Mouse (Mus musculus) adrenal gland, postnatal 14 days (tissue): Measurements from ENCODE around the gene Junb. TPM values are rescaled to one million over a fixed set of nuclear protein-coding genes. Genes with fewer than 3 reads are reported as not detected.

Source experiments
- DNase-seq: peaks from one replicate; pipeline ENCODE4 v3.0.0; 2021; ENCODE audit warnings: mixed read lengths
- microRNA-seq, 2 experiments: library from miRNA; unstranded; fragments of <30 nt; microRNA quantifications; one replicate each; pipeline ENCODE4 v1.2.0; 2021
- total RNA-seq: library from RNA; stranded (reverse); gene quantifications from 2 replicates; pipeline ENCODE4 v1.2.3, GENCODE M21; 2021

The Junb gene
- total RNA-seq, 1 experiment from 2014 or later, result 211 TPM

- DNase-seq, result no peak
These were observed 40.7 kb downstream of the Junb start for GRCm38 (mm10) chr8:84937620-84938485.

GRCm38 (mm10) chr8:84936962-84937546 is 41.5 kb downstream of the Junb start, which contains the start of gene Mast1:
Mast1 (minus strand) TSS chr8:84937359.
- peak; percentile 86 for DNase-seq

GRCm38 (mm10) chr8:84936041-84936961 is 42.2 kb downstream of the Junb start:
- no peak for DNase-seq

- no peak for DNase-seq
These were observed 43.0 kb downstream of the Junb start for GRCm38 (mm10) chr8:84935489-84935888.

GRCm38 (mm10) chr8:84934860-84935259 is 43.7 kb downstream of the Junb start:
- peak; percentile 43 for DNase-seq

- DNase-seq, result no peak
These were observed 44.6 kb downstream of the Junb start for GRCm38 (mm10) chr8:84933767-84934559.

- no peak for DNase-seq
These were observed 47.9 kb downstream of the Junb start for GRCm38 (mm10) chr8:84930582-84930981.

GRCm38 (mm10) chr8:84928456-84929306 is 49.8 kb downstream of the Junb start:
- DNase-seq, result peak; percentile 81

- DNase-seq, result no peak
These were observed 51.0 kb downstream of the Junb start for GRCm38 (mm10) chr8:84927513-84927912.

GRCm38 (mm10) chr8:84925557-84925956 is 53.0 kb downstream of the Junb start:
- no peak for DNase-seq

Small RNA genes lying within 50 kb of the gene (microRNA-seq; reads per million reads assigned to microRNA genes)
- gene Gm24197, result 0 reads per million in 2 experiments

Other genes with a start within 250 kb of the Junb start
- gene Nfix, start 178.4 kb downstream of the Junb start, total RNA-seq, result 124 and 125 TPM in 2 replicates
- 7.1 and 7.4 TPM in 2 replicates for gene Dand5, start 155.9 kb downstream of the Junb start, total RNA-seq
- gene Gadd45gip1, start 147.2 kb downstream of the Junb start, total RNA-seq, result 44.4 and 45.7 TPM in 2 replicates
- 108 TPM in 2 replicates for gene Rad23a, start 138.1 kb downstream of the Junb start, total RNA-seq
- gene Calr, start 131.8 kb downstream of the Junb start, total RNA-seq, result 521 and 554 TPM in 2 replicates
- gene Farsa, start 121.7 kb downstream of the Junb start, total RNA-seq, result 55.2 and 63.4 TPM in 2 replicates
- 17.4 and 17.6 TPM in 2 replicates for gene Syce2, start 106.6 kb downstream of the Junb start, total RNA-seq
- 55.4 and 84.8 TPM in 2 replicates for gene Gcdh, start 84.8 kb downstream of the Junb start, total RNA-seq
- gene Klf1, start 76.8 kb downstream of the Junb start, total RNA-seq, result 0.56 and 5.1 TPM in 2 replicates
- 8.3 and 11.0 TPM in 2 replicates for gene Dnase2a, start 70.2 kb downstream of the Junb start, total RNA-seq
- 1.2 and 3.1 TPM in 2 replicates for gene Mast1, start 41.4 kb downstream of the Junb start, total RNA-seq
- not detected in 2 replicates for gene Rtbdn, start 31.7 kb downstream of the Junb start, total RNA-seq
- 2.1 TPM in 1 of 2 replicates, not detected in the other for gene Gm49661, start 9.3 kb downstream of the Junb start, total RNA-seq
- 532 and 572 TPM in 2 replicates for gene Prdx2, start 9.1 kb downstream of the Junb start, total RNA-seq
- 88.3 and 96.4 TPM in 2 replicates for gene Rnaseh2a, start 9.0 kb downstream of the Junb start, total RNA-seq
- gene Hook2, start 11.9 kb upstream of the Junb start, total RNA-seq, result 5.8 and 6.9 TPM in 2 replicates
- gene Best2, start 35.8 kb upstream of the Junb start, total RNA-seq, result not detected in 2 replicates
- gene Asna1, start 46.6 kb upstream of the Junb start, total RNA-seq, result 91.4 and 94.7 TPM in 2 replicates
- gene Trir, start 48.1 kb upstream of the Junb start, total RNA-seq, result 154 and 161 TPM in 2 replicates
- 65.9 and 67.8 TPM in 2 replicates for gene Tnpo2, start 58.2 kb upstream of the Junb start, total RNA-seq
- gene Fbxw9, start 81.3 kb upstream of the Junb start, total RNA-seq, result 18.0 and 18.4 TPM in 2 replicates
- gene Gm5741, start 89.3 kb upstream of the Junb start, total RNA-seq, result not detected in 2 replicates
- 28.7 and 40.6 TPM in 2 replicates for gene Dhps, start 93.0 kb upstream of the Junb start, total RNA-seq
- 68.3 and 70.3 TPM in 2 replicates for gene Wdr83os, start 102.0 kb upstream of the Junb start, total RNA-seq
- 30.0 and 30.9 TPM in 2 replicates for gene Wdr83, start 102.6 kb upstream of the Junb start, total RNA-seq
- 49.8 and 56.3 TPM in 2 replicates for gene Man2b1, start 104.6 kb upstream of the Junb start, total RNA-seq
- gene Zfp791, start 144.4 kb upstream of the Junb start, total RNA-seq, result 2.0 and 2.8 TPM in 2 replicates
- gene Cks1brt, start 173.2 kb upstream of the Junb start, total RNA-seq, result not detected in 2 replicates
- gene Olfr371, start 247.3 kb upstream of the Junb start, total RNA-seq, result not detected in 2 replicates